Mouse (Mus musculus) spleen, embryonic (tissue): ENCODE measurements around the gene Zdhhc14.

Experiments used
- CTCF ChIA-PET: fragments of 350-600 bp; sonication (Branson Sonifier 250); formaldehyde crosslinking; loops from one replicate; lab custom pipeline; 2022; lab: Charles Lee

Zdhhc14 gene

GRCm38 (mm10) chr17:5491801-5492745 lies at the start of gene Zdhhc14:
Gene Zdhhc14, plus strand, starts transcription at chr17:5492557.
- CTCF ChIA-PET, result interaction anchor here (0.6 kb wide), 1 partner anchor 160 kb away, joined by 3 read pairs; no protein-coding TSS in a partner anchor

- CTCF ChIA-PET, result no interaction called here
Measured at GRCm38 (mm10) chr17:5443260-5443659, 49.1 kb upstream of the Zdhhc14 start.

GRCm38 (mm10) chr17:5443751-5444150 lies 48.6 kb upstream of the Zdhhc14 start:
- CTCF ChIA-PET, result no interaction called here

- CTCF ChIA-PET, result no interaction called here
Measured at GRCm38 (mm10) chr17:5453657-5454056, 38.7 kb upstream of the Zdhhc14 start.

GRCm38 (mm10) chr17:5463912-5464311 lies 28.4 kb upstream of the Zdhhc14 start:
- CTCF ChIA-PET, result no interaction called here

GRCm38 (mm10) chr17:5466736-5467135 lies 25.6 kb upstream of the Zdhhc14 start:
- CTCF ChIA-PET, result no interaction called here

GRCm38 (mm10) chr17:5467177-5467576 lies 25.2 kb upstream of the Zdhhc14 start:
- CTCF ChIA-PET, result no interaction called here

GRCm38 (mm10) chr17:5472268-5472667 lies 20.1 kb upstream of the Zdhhc14 start:
- CTCF ChIA-PET, result no interaction called here

GRCm38 (mm10) chr17:5475960-5476725 lies 16.2 kb upstream of the Zdhhc14 start:
- CTCF ChIA-PET, result no interaction called here

- CTCF ChIA-PET, result interaction anchor here (0.7 kb wide), 1 partner anchor 33 kb away, joined by 5 read pairs; no protein-coding TSS in a partner anchor
Measured at GRCm38 (mm10) chr17:5483456-5483855, 8.9 kb upstream of the Zdhhc14 start.

- CTCF ChIA-PET, result interaction anchor here (0.5 kb wide), 1 partner anchor 156 kb away, joined by 5 read pairs; no protein-coding TSS in a partner anchor
Measured at GRCm38 (mm10) chr17:5484663-5485062, 7.7 kb upstream of the Zdhhc14 start.

GRCm38 (mm10) chr17:5488156-5488555 lies 4.2 kb upstream of the Zdhhc14 start:
- CTCF ChIA-PET, result no interaction called here

GRCm38 (mm10) chr17:5490351-5490750 lies 2.0 kb upstream of the Zdhhc14 start:
- CTCF ChIA-PET, result no interaction called here

- CTCF ChIA-PET, result interaction anchor here (0.5 kb wide), 1 partner anchor 395 kb away, joined by 3 read pairs; no protein-coding TSS in a partner anchor
Measured at GRCm38 (mm10) chr17:5491031-5491800, 1.1 kb upstream of the Zdhhc14 start.

GRCm38 (mm10) chr17:5492746-5493160 lies 396 bp downstream of the Zdhhc14 start:
- CTCF ChIA-PET, result interaction anchor here (0.6 kb wide), 1 partner anchor 159 kb away, joined by 3 read pairs; no protein-coding TSS in a partner anchor

GRCm38 (mm10) chr17:5493161-5493771 lies 909 bp downstream of the Zdhhc14 start:
- CTCF ChIA-PET, result no interaction called here

- CTCF ChIA-PET, result no interaction called here
Measured at GRCm38 (mm10) chr17:5493809-5494208, 1.5 kb downstream of the Zdhhc14 start.

GRCm38 (mm10) chr17:5494832-5495231 lies 2.5 kb downstream of the Zdhhc14 start:
- CTCF ChIA-PET, result interaction anchor here (0.6 kb wide), 1 partner anchor 293 kb away, joined by 7 read pairs; no protein-coding TSS in a partner anchor

GRCm38 (mm10) chr17:5497695-5498094 lies 5.3 kb downstream of the Zdhhc14 start:
- CTCF ChIA-PET, result no interaction called here

GRCm38 (mm10) chr17:5498996-5499395 lies 6.6 kb downstream of the Zdhhc14 start:
- CTCF ChIA-PET, result no interaction called here
